Mouse (Mus musculus) megakaryocyte, embryonic 14.5 days (primary cell): ENCODE measurements at regions not wholly inside any gene's neighbourhood (a gene's known extent, or its start where the extent isn't known, plus 50 kb on each side); places are given as distances from the start of the nearest gene placed in this dataset.

Experiments used
- H3K27me3 ChIP-seq: replicated peaks from 2 replicates; pipeline ENCODE3; 2012; ENCODE audit warnings: inconsistent platforms
- H3K36me3 ChIP-seq: replicated peaks from 2 replicates; pipeline ENCODE3; 2012; ENCODE audit warnings: low read length, inconsistent platforms, mixed read lengths
- H3K4me1 ChIP-seq: 2 replicates; pipeline ENCODE4 v1.6.1; 2012; ENCODE audit warnings: inconsistent platforms
- H3K4me3 ChIP-seq: replicated peaks from 2 replicates; pipeline ENCODE3; 2012; ENCODE audit warnings: moderate library complexity, mild to moderate bottlenecking, inconsistent platforms
- H3K9me3 ChIP-seq: 2 replicates; pipeline ENCODE4 v1.6.1; 2012; ENCODE audit warnings: inconsistent platforms
- FLI1 ChIP-seq: IDR thresholded peaks from 2 replicates; pipeline ENCODE4 v1.6.1; 2012; ENCODE audit warnings: low read length, inconsistent platforms, mixed read lengths
- GATA1 ChIP-seq: IDR thresholded peaks from 3 replicates; pipeline ENCODE4 v1.6.1; 2012; ENCODE audit warnings: mixed read lengths, low read length, inconsistent platforms, borderline replicate concordance

DNA sequence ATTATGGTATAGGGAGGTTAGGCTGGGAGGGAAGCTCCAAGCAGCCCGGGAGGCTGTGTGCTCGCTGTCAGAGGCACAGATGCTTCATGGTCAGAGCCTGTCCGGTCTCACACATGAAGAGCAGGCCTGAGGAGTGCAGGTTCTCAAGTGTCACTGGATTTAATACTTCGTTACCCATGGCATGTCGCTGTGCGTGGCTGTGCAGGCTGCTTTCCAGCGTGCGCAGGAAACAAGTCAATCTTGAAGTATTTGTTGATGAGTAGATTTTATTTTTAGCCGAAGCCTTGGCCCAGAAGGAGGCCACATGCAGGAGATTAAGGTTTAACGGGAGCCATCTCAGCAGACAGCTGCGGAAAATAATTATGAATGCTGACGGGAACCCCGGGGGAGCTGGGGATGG lies 130.3 kb upstream of the Twist2 start:
- H3K4me3 ChIP-seq = no peak overlapping the region
- peaks cover 7% of the 10 kb centered on the region for H3K4me1 ChIP-seq
- no peaks in the 10 kb centered on the region for H3K36me3 ChIP-seq
- H3K27me3 ChIP-seq = peaks cover 16% of the 10 kb centered on the region
- no peak for TF ChIP-seq GATA1
- no peak for TF ChIP-seq FLI1
- H3K9me3 ChIP-seq = peaks cover 11% of the 10 kb centered on the region; the same call in 1 of the 2 replicates

DNA sequence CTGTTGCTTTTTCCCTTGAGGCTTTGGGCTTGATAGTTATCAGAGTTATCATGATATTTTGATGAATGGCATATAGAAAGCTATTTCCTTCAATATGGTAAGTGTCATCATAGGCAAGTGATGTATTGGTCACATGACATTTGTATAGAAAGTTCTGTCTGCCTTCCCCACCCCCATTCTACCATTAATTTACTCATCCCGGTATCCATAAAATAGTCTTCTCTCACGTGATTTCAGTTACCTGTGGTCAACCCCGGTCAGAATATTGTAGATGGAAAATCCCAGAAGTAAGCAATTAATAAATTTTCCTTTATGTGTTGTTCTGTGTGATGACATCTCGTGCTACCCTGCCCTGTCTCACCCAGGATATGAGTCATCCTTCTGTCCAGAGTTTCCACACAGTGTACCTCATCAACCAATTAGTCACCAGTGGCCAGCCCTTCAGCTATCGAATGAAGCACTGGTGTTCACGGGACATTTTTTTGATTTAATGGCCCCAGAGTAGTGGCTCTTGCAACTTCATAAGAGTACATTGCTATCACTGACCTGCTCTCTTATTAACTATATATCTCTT lies 127.1 kb upstream of the Twist2 start:
- H3K36me3 ChIP-seq = no peaks in the 10 kb centered on the region
- no peak overlapping the region for H3K4me3 ChIP-seq
- peaks cover 5% of the 10 kb centered on the region; the same call in 1 of the 2 replicates for H3K9me3 ChIP-seq
- TF ChIP-seq GATA1 (no peak), FLI1 (no peak)
- peaks cover 17% of the 10 kb centered on the region for H3K27me3 ChIP-seq
- H3K4me1 ChIP-seq = peaks cover 9% of the 10 kb centered on the region

DNA sequence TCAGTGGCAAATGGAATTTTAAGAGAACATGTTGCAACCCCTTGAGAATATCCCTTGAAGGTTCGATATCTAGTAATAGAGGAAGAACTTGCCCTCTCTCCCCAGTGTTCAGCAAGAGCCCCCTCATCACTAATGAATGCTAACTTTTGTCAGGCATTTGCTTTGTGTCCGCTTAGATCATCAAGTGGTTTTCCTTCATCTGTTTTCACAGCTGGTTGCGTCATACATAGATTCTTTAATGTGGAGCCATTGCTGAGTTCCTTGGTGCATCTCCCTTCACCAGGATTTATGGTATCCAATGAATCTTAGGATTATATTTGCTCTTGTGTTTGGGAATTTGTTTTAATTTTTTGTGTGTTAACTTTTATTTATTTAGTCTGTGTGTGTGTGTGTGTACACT lies 124.2 kb upstream of the Twist2 start:
- Histone ChIP-seq H3K4me1 (peaks cover 9% of the 10 kb centered on the region), H3K4me3 (no peak overlapping the region), H3K27me3 (peaks cover 12% of the 10 kb centered on the region), H3K36me3 (no peaks in the 10 kb centered on the region), H3K9me3 (peaks cover 8% of the 10 kb centered on the region; the same call in 1 of the 2 replicates)
- no peak for TF ChIP-seq GATA1
- no peak for TF ChIP-seq FLI1

DNA sequence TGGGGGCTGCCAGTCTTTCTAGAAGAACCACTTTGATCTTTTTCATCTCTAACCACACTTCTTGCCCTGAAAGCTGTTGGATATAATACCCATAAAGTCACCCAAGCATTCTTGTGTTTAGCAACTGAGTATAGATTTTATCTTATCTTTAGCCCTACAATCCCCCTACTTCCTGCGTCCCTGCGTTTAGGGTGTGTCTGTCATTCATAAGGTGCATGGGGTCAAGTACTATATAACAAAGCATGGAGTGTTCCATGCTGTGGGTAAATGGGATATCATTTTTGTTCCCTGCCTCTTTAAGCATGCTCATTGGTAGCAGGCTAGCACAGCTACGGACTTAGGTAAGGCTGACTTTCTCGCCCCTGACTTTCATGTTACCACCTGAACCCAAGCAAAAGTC lies 122.5 kb upstream of the Twist2 start:
- Histone ChIP-seq H3K9me3 (peaks cover 4% of the 10 kb centered on the region), H3K4me3 (no peak overlapping the region), H3K27me3 (peaks cover 2% of the 10 kb centered on the region), H3K36me3 (no peaks in the 10 kb centered on the region), H3K4me1 (peaks cover 9% of the 10 kb centered on the region)
- TF ChIP-seq GATA1 = no peak

DNA sequence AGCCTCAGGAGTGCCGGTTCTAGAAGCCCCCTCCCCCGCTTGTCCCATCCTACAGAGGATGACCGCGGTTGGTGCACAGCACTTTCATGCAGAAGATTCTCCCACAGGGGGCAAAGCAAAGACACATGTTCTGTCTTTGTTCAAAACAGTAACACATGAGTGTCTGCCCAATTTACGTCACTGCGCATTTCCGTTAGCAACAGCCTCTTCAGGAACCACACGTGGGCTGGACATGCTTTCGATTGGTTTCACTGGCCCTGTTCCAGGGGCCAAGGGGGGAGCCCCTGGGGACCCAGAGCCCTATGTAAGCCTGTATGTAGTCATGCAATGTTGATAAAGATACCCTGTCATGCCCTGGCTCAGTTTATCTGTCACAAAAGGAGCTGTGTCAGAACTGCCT lies 116.2 kb upstream of the Twist2 start:
- peaks cover 3% of the 10 kb centered on the region for H3K27me3 ChIP-seq
- TF ChIP-seq GATA1 = no peak
- TF ChIP-seq FLI1 = no peak
- H3K4me3 ChIP-seq = no peak overlapping the region
- no peaks in the 10 kb centered on the region for H3K36me3 ChIP-seq
- no peaks in the 10 kb centered on the region for H3K4me1 ChIP-seq
- peaks cover 13% of the 10 kb centered on the region; the same call in 1 of the 2 replicates for H3K9me3 ChIP-seq

DNA sequence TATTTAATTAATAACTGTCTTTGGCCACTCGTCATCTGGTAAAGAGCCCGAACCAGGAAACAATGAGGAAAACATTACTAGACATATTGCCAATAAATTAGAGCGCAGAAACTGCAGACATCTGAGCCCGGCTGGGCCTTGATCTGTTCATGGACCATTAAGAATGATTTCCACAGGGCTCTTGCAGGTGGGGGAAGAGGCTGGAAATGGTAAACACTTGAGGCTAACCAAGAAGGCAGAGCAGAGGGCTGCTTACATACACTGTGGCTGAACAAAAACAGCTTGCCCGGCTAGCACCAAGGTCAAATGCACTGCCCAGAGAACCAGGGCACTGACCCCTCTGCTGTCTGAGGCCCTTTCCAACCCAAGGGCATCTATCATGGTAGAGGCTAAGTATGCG lies 115.5 kb upstream of the Twist2 start:
- TF ChIP-seq FLI1 = no peak
- no peak overlapping the region for H3K4me3 ChIP-seq
- peaks cover 10% of the 10 kb centered on the region; the same call in 1 of the 2 replicates for H3K9me3 ChIP-seq
- H3K4me1 ChIP-seq = no peaks in the 10 kb centered on the region
- no peaks in the 10 kb centered on the region for H3K36me3 ChIP-seq
- peaks cover 3% of the 10 kb centered on the region for H3K27me3 ChIP-seq

DNA sequence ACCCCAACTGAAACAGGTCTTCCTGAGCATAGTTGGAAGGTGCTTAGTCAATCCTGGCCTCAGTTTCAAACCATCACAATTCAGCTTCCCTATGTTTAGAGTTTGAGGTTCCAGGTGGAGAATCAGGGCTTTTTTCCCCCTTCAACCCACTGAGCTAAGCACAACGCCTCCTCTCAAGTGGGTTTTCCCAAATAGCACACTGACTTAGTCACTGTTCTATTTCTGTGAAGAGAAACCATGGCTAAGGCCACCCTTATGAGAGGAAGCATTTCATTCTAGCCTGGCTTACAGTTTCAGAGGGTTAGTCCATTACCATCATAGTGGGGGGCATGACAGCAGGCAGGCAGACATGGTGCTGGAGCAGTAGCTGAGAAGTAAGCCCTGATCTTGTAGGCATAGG lies 109.7 kb upstream of the Twist2 start:
- Histone ChIP-seq H3K4me3 (no peak overlapping the region), H3K27me3 (peaks cover 5% of the 10 kb centered on the region), H3K9me3 (peaks cover 22% of the 10 kb centered on the region), H3K36me3 (no peaks in the 10 kb centered on the region), H3K4me1 (no peaks in the 10 kb centered on the region)
- TF ChIP-seq FLI1 = no peak
- TF ChIP-seq GATA1 = no peak

DNA sequence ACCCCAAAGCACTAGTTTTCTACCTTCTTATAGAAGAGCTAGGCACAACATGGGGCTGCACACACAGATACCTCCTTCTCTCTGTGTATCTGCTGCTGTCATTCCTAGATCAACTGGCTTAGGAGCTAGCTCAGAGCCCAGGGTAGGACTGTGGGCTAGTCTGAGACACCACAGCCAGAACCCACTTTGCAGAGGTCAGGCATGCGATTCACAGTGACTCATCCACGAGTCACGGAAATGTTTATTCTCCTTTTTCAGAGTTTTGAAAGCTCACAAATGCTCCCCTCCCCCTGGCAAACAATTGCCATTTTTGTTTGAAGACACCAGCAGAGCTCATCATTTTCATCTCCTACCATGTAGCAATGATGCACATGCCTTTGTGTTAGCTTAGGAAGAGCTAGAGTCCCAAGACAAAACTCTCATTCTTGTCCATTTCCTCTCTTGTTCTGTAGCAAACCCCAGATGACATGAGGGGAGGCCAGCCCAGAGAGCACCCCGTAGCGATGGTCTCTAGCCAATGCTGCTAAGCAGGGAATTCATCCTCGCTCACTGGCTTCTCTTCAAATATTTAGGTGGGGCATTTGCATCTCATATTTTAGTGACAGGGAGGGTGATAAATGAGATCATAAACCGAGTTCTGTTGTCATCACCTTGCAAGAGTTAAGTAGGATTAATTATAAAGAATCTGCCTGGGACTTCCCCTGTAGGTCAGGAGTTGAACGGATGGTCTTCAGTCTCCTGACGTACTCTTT lies 108.4 kb upstream of the Twist2 start:
- Histone ChIP-seq H3K36me3 (no peaks in the 10 kb centered on the region), H3K4me3 (no peak overlapping the region), H3K27me3 (peaks cover 5% of the 10 kb centered on the region), H3K9me3 (peaks cover 17% of the 10 kb centered on the region), H3K4me1 (no peaks in the 10 kb centered on the region)
- TF ChIP-seq FLI1 (no peak), GATA1 (no peak)

DNA sequence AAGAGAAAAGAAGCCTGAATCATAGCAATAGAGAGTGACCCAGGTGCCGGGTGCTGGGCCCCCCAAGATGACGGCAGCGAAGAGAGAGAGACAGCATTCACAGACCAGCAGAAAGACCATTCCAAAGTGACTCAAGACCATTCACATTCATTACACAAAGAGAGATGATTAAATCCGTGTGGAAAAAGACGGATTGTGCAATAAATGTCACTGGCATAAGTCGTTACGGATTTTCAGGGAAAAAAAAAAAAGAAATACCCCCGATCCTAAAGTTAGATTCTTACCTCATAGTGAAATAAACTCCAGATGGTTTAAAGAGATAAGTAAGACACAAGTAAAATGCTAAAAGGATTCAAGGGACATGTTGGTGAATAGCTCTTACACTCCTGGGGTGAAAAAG lies 104.2 kb upstream of the Twist2 start:
- Histone ChIP-seq H3K36me3 (no peaks in the 10 kb centered on the region), H3K9me3 (peaks cover 3% of the 10 kb centered on the region), H3K4me1 (no peaks in the 10 kb centered on the region), H3K27me3 (peaks cover 14% of the 10 kb centered on the region), H3K4me3 (no peak overlapping the region)
- TF ChIP-seq GATA1 (no peak), FLI1 (no peak)

DNA sequence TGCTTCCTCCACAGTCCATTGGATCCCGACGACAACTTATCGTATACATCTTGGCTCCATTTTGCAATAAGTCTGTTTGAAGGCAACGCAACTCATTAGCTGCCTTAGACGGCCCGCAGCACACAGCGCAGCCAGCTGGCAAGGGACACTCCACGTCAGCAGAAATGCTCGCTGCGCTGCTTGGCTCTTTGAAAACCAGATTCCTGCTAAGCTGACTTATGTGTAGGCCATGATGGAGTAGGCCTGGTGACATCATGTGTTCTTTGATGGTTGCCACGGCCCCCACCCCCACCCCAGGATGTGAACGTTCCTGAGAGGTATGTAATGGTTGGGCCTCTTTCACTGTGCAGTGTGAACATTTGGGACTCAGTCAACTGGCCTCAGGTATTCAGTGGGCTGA lies 99.8 kb upstream of the Twist2 start:
- Histone ChIP-seq H3K4me3 (no peak overlapping the region), H3K36me3 (no peaks in the 10 kb centered on the region), H3K27me3 (peaks cover 15% of the 10 kb centered on the region), H3K4me1 (no peaks in the 10 kb centered on the region), H3K9me3 (no peaks in the 10 kb centered on the region)
- TF ChIP-seq GATA1 (no peak), FLI1 (no peak)

DNA sequence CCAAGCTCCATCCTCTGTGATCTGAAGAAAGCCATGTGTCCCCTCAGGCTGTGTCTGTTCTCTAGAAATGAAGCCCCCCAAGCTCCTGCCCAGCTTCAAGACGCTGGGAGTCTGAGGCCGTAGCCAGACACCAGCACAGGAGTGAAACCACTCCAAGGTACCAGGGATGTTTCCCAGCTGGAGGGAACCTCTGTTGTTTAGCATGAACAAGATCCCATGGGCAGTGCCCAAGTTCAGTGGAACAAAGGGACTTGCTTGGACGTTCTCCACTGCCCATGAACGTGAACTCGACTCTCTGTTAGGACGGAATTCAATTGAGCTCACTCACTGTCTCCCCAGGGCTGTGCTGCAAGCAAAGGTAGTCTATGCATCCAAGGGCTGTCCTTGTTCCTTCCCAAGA lies 99.2 kb upstream of the Twist2 start:
- peaks cover 15% of the 10 kb centered on the region for H3K27me3 ChIP-seq
- no peak overlapping the region for H3K4me3 ChIP-seq
- H3K36me3 ChIP-seq = no peaks in the 10 kb centered on the region
- H3K9me3 ChIP-seq = no peaks in the 10 kb centered on the region
- TF ChIP-seq FLI1 (no peak), GATA1 (no peak)
- no peaks in the 10 kb centered on the region for H3K4me1 ChIP-seq
